Mouse (Mus musculus) hindbrain, embryonic 14.5 days (tissue): ENCODE measurements at regions not wholly inside any gene's neighbourhood (a gene's known extent, or its start where the extent isn't known, plus 50 kb on each side); places are given as distances from the start of the nearest gene placed in this dataset.

Source experiments
- ATAC-seq: fragments of 200-750 bp; cut with Nextera tagmentation; 2 replicates; pipeline ENCODE4 v1.8.0; 2017; ENCODE audit warnings: moderate number of reproducible peaks, mild to moderate bottlenecking, moderate TSS enrichment, moderate library complexity; ENCODE audit not compliant: low FRiP score
- DNase-seq: peaks from one replicate; pipeline ENCODE4 v3.0.0-alpha.2; 2015; ENCODE audit warnings: low spot score
- H3K27ac ChIP-seq: fragments of 300-500 bp; sonication (generic); 2 replicates; pipeline ENCODE4 v1.5.1; 2014; ENCODE audit warnings: mild to moderate bottlenecking, moderate library complexity
- H3K27me3 ChIP-seq: fragments of 300-500 bp; sonication (generic); 2 replicates; pipeline ENCODE4 v1.6.1; 2014; ENCODE audit warnings: mild to moderate bottlenecking, low read length, mixed read lengths; ENCODE audit not compliant: control insufficient read depth, insufficient read depth
- H3K36me3 ChIP-seq: fragments of 300-500 bp; sonication (generic); replicated peaks from 2 replicates; pipeline ENCODE4 v1.6.1; 2014; ENCODE audit not compliant: control insufficient read depth, insufficient read depth
- H3K4me1 ChIP-seq: fragments of 300-500 bp; sonication (generic); replicated peaks from 2 replicates; pipeline ENCODE4 v1.6.1; 2014; ENCODE audit warnings: antibody characterized with exemption, low read length, mixed read lengths; ENCODE audit not compliant: control insufficient read depth, insufficient read depth
- H3K4me2 ChIP-seq: fragments of 300-500 bp; sonication (generic); replicated peaks from 2 replicates; pipeline ENCODE4 v1.6.1; 2014; ENCODE audit warnings: mild to moderate bottlenecking, moderate library complexity
- H3K4me3 ChIP-seq: fragments of 300-500 bp; sonication (generic); replicated peaks from 2 replicates; pipeline ENCODE4 v1.5.1; 2014; ENCODE audit warnings: mild to moderate bottlenecking, low read length
- H3K9ac ChIP-seq: fragments of 300-500 bp; sonication (generic); 2 replicates; pipeline ENCODE4 v1.6.1; 2014
- H3K9me3 ChIP-seq: fragments of 300-500 bp; sonication (generic); 2 replicates; pipeline ENCODE4 v1.6.1; 2016; ENCODE audit warnings: low read length; ENCODE audit not compliant: control insufficient read depth
- WGBS: fragments of 180-500 bp; shearing (Covaris S2); extraction: QIAGEN DNeasy Blood & Tissue Kit; methylation state at CpG from one replicate; pipeline ENCODE4 v1.1.7; 2014; 5-methylcytosine and 5-hydroxymethylcytosine counted together

DNA sequence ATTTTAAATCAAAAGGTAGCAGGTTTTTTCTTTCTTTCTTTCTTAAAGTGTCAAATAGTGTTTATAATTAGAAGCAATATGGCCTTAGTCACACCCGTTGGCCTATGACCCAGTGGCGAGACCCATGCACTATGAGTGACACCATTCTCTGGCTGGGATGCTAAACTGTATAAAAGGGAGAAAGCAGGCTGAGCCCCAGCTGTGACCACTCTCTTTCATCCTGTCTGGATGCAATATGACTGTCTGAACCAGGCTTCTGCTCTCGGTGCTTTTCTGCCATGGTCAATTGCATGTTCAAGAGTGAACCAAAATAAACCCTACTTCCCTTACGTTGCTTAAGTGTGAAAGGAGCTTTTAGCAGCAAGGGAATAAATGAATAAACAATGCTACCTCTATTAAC is 346.0 kb upstream of the A1bg start:
- DNase-seq (no peak), ATAC-seq (no peak)
- Histone ChIP-seq H3K27ac (no peak overlapping the region), H3K9me3 (no peaks in the 10 kb centered on the region), H3K4me2 (no peak overlapping the region), H3K9ac (no peak overlapping the region), H3K4me3 (no peak overlapping the region), H3K36me3 (no peaks in the 10 kb centered on the region), H3K27me3 (no peaks in the 10 kb centered on the region), H3K4me1 (no peaks in the 10 kb centered on the region)
- 39% methylated on average over 4 of the region's 4 CpGs for WGBS

DNA sequence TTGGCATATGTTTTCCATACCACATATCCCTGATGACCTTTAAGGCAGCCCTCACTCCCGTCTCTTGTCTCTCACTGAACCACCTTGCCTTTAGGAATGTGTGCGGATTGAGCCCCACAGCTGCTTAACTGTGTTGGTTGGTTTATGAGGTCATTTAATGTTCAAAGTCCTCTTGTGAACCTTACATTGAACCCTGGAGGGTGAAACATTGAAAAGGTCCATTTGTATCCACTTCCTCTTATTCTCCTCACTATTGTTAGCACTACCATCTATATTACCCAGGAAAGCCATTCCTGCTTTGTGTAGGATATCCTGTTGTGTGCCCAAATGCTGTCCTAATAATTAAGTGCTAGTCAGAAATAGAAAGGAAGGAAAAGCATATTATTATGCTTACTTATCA is 336.2 kb upstream of the A1bg start:
- WGBS, result 89% methylated on average over 2 of the region's 2 CpGs
- ATAC-seq, result no peak
- no peak for DNase-seq
- Histone ChIP-seq H3K27ac (no peak overlapping the region), H3K27me3 (no peaks in the 10 kb centered on the region), H3K4me1 (no peaks in the 10 kb centered on the region), H3K9ac (no peak overlapping the region), H3K4me3 (no peak overlapping the region), H3K36me3 (no peaks in the 10 kb centered on the region), H3K9me3 (no peaks in the 10 kb centered on the region), H3K4me2 (no peak overlapping the region)

DNA sequence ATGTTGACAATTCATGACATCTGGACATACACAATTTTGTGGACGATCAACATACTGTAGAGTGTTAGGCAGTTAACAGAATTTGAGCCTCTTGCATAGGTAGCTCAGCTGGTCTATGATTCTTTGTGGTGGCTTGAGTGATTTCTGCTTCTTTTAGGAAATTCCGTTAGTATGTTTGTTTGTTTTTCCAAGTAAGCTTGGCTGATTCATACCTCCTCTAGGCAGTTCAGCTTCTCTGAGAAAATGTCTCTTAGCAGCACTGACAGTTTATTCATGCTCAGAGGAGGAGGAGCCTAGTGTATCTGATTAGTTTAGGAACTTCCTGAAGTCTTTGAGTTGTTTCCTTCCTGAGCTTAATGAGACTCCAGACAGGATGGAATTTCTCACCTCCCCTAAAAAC is 321.7 kb upstream of the A1bg start:
- Histone ChIP-seq H3K27me3 (no peaks in the 10 kb centered on the region), H3K36me3 (no peaks in the 10 kb centered on the region), H3K9me3 (no peaks in the 10 kb centered on the region), H3K9ac (no peak overlapping the region), H3K27ac (no peak overlapping the region), H3K4me1 (no peaks in the 10 kb centered on the region), H3K4me2 (no peak overlapping the region), H3K4me3 (no peak overlapping the region)
- DNase-seq (no peak), ATAC-seq (no peak)
- WGBS, result 82% methylated on average over 2 of the region's 2 CpGs

DNA sequence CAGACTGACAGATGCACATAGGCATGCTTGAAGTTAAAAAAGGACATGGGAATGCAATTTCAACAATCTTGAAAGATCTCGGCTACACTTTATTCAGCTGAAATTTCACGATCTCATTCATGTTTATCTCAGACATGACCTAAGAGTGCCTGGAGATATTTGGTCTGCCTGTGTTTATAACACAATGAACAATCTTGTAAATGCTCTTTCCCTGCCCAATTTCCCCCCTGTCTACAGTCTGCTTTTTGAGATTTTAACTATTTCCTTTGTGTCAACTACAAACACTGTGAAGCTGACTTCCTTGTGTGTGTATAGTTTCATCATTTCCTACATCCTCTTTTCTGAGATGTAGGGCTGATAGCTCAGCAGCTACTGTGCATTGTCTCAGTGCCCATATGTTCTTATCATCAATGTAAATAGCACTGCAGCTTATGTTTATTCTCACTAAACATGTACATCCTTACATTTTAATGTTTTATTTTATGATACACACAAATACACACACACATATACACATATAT is 319.4 kb upstream of the A1bg start:
- Histone ChIP-seq H3K27ac (no peak overlapping the region), H3K9ac (no peak overlapping the region), H3K4me3 (no peak overlapping the region), H3K27me3 (no peaks in the 10 kb centered on the region), H3K4me2 (no peak overlapping the region), H3K9me3 (no peaks in the 10 kb centered on the region), H3K36me3 (no peaks in the 10 kb centered on the region), H3K4me1 (no peaks in the 10 kb centered on the region)
- ATAC-seq, result no peak
- DNase-seq, result no peak
- 92% methylated on average over 2 of the region's 2 CpGs for WGBS

DNA sequence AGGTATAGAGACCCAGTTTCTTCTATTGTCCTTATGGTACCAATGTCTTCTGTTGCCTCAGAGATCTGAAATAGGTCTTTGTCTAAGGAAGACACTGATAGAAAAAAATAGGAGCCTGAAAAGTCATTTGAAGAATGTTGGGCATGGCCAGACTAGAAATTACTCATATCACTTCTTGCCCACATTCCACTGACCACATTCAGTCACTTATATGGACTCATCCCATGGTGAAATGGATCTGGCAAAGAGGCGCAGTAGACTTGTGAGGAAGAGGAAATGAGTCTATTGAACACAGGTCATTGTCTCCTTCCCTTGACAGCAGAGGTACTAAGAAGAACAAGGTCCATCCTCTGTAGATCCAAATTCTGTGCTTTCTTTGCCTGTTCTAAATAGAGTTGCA is 318.9 kb upstream of the A1bg start:
- 93% methylated on average over 1 of the region's 1 CpGs for WGBS
- Histone ChIP-seq H3K9me3 (no peaks in the 10 kb centered on the region), H3K36me3 (no peaks in the 10 kb centered on the region), H3K27ac (no peak overlapping the region), H3K9ac (no peak overlapping the region), H3K4me2 (no peak overlapping the region), H3K27me3 (no peaks in the 10 kb centered on the region), H3K4me1 (no peaks in the 10 kb centered on the region), H3K4me3 (no peak overlapping the region)
- DNase-seq, result no peak
- no peak for ATAC-seq

DNA sequence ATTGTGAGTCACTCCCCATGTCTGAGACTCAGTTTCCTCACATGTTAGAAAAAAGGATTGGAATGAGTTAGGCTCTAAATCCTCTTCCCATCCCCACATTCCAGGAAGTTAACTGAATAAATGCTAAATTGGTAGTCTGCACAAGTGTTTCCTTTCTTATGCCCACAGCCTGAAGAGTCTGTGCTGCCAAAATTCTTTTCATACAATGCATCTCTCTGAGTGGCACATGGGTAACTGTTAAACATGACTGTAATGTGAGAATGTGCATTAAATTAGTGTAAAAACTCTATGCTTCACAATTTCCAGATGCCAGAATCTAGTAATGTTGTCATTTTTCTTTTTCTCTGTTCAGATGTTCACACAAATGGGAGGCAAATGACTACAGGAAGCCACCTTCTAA is 317.5 kb upstream of the A1bg start:
- DNase-seq, result no peak
- Histone ChIP-seq H3K27ac (no peak overlapping the region), H3K4me2 (no peak overlapping the region), H3K4me3 (no peak overlapping the region), H3K9me3 (no peaks in the 10 kb centered on the region), H3K36me3 (no peaks in the 10 kb centered on the region), H3K27me3 (no peaks in the 10 kb centered on the region), H3K4me1 (no peaks in the 10 kb centered on the region), H3K9ac (no peak overlapping the region)
- ATAC-seq, result no peak

DNA sequence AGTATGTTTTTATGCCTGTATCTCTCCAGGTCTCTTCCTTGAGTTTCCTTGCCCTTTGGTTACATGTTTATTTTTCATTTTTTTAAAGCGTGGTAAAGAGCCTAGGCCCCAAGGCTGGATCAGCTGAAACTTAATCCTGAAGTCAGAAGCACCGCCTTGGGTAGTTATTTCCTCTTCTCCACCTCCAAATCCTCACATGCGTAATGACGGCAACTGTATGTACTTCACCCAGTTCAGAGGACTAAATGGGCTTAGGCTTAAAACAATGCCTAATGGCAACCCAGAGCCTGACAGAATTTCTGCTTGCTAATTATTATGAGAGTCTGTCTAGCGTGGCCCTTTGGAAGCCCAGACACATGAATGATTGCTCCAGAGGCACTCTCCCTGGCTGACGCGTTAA is 316.6 kb upstream of the A1bg start:
- H3K9me3 ChIP-seq, result no peaks in the 10 kb centered on the region
- no peaks in the 10 kb centered on the region for H3K4me1 ChIP-seq
- ATAC-seq (no peak), DNase-seq (no peak)
- 70% methylated on average over 7 of the region's 7 CpGs for WGBS
- no peak overlapping the region for H3K4me2 ChIP-seq
- no peak overlapping the region for H3K27ac ChIP-seq
- no peaks in the 10 kb centered on the region for H3K27me3 ChIP-seq
- no peaks in the 10 kb centered on the region for H3K36me3 ChIP-seq
- no peak overlapping the region for H3K4me3 ChIP-seq
- no peak overlapping the region for H3K9ac ChIP-seq

DNA sequence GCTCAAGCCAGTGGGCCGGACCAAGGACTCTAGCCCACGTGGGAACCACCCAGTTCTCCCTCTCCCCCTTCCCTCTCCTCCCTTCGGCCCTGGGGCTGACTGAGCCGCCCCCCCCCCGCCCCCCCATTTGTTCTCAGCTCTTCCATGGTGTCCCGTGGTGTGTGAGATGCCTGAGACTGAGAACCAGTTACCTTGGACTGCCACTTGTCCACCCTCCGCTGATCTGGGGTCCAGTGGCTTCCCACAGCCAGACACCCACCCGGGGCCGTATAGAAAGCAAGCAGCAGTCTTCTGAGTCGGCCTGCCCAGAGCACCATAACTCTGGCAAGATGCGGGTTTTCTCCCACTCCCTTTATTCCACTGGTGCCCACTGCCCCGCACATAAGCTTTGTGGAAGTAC is 316.2 kb upstream of the A1bg start:
- Histone ChIP-seq H3K27ac (no peak overlapping the region), H3K4me1 (no peaks in the 10 kb centered on the region), H3K4me3 (no peak overlapping the region), H3K9me3 (no peaks in the 10 kb centered on the region), H3K36me3 (no peaks in the 10 kb centered on the region), H3K4me2 (no peak overlapping the region), H3K9ac (no peak overlapping the region), H3K27me3 (no peaks in the 10 kb centered on the region)
- no peak for DNase-seq
- ATAC-seq, result no peak
- 67% methylated on average over 10 of the region's 12 CpGs for WGBS

DNA sequence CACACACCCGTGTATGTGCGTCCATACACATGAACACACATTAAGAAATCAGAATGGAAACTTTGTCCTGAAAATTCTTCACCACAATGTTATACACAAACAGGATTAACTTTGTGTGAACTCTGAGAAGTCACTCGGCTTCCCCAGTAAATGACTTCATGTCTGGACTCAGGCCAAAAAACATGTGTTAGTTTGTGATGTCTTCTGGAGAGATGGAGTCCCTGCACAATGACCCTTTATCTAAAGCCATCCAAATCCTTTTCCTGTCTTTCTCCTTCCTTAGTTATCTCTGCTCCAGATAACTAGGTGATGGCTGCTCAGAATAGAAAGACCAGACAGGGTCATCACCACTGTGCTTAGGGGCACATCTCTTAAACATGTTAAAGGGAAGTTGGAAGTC is 306.8 kb upstream of the A1bg start:
- no peak overlapping the region for H3K27ac ChIP-seq
- no peaks in the 10 kb centered on the region for H3K36me3 ChIP-seq
- H3K9ac ChIP-seq, result no peak overlapping the region
- H3K4me1 ChIP-seq, result no peaks in the 10 kb centered on the region
- H3K4me2 ChIP-seq, result no peak overlapping the region
- no peak overlapping the region for H3K4me3 ChIP-seq
- peak; percentile 28 for DNase-seq
- no peaks in the 10 kb centered on the region for H3K27me3 ChIP-seq
- 72% methylated on average over 3 of the region's 3 CpGs for WGBS
- ATAC-seq, result no peak
- H3K9me3 ChIP-seq, result no peaks in the 10 kb centered on the region

DNA sequence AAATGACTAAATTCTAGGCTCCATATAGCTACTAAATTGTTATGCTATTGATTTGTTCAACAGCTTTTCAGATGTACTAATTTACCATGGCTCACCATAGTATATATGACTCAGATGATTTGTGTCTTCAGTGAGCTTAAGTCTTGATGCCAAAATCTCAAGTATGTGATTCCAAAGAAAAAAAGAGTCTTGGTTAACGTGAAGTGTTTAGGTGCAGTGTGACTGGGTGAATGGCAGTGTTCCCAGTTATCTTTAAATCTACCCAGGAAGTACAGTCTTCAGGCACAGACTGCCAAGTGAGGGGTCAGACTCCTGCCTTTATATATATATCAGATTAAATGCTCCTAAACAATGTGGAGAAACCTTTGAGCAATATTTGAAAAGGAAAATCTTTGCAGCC is 300.1 kb upstream of the A1bg start:
- no peaks in the 10 kb centered on the region for H3K36me3 ChIP-seq
- no peak for ATAC-seq

More for the DNA sequence above, 300.1 kb upstream of the A1bg start:
- Histone ChIP-seq H3K9ac (no peak overlapping the region), H3K4me1 (no peaks in the 10 kb centered on the region), H3K9me3 (no peaks in the 10 kb centered on the region), H3K27ac (no peak overlapping the region), H3K4me3 (no peak overlapping the region), H3K4me2 (no peak overlapping the region), H3K27me3 (no peaks in the 10 kb centered on the region)
- 76% methylated on average over 1 of the region's 1 CpGs for WGBS
- no peak for DNase-seq
